Comparison of ENCODE assay signal across 7 mouse cellular contexts in the genomic region with DNA sequence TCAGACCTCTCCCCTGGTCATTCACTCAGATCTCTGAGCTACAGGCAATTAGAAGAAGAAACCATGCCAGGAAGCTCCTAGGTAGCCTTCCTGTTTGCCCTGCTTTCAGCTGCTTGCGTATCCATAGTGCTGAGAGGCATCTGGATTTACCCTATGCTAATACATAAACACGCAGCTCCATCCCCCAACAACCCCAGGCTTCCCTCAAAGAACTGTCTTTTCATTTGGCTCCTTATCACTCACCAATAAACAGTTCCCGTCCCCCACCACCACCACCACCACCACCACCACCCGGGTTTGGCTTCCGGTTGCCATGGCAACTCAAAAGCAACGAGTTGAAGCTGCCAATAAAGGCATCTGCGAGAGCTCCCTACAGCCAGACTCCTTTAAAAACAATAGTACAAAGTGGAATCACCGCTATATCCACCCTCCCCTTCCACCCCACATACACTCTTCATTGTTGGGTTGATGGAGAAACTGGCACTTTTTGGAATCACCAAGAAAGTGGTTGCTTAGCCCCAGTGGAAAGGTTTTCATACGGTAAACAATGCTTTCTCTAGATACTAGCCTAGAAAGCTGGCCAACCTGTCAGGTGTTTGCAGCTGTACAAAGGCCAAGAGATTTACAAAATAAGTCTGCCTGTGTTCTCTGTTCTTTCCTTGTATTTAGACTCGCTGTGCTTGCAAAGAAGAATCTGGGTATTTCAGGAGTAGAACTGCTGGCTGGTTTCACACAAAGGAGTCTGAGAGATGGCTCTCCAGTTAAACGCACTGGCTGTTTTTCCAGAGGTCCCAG. TPM values are rescaled to one million over a fixed set of nuclear protein-coding genes. Genes with fewer than 3 reads are reported as not detected.
A peak's percentile ranks its signal among the peaks of the same experiment; 100 is the strongest.
DNase-seq lines count a peak whose midpoint lies in the region; ATAC-seq lines count a peak whose summit lies in the region.

No protein-coding gene starts in this region.

- no peaks in the 10 kb centered on the region for H3K27me3 ChIP-seq in hindbrain, embryonic 16.5 days (replicated peaks; ENCODE audit: control insufficient read depth, insufficient read depth, low read length)
- H3K27me3 ChIP-seq in limb, embryonic 12.5 days, result peaks cover 19% of the 10 kb centered on the region
- 0 out of 2 replicates have a peak, but pooled peaks cover 5% of the 10 kb centered on the region for H3K27me3 ChIP-seq in midbrain, embryonic 12.5 days

- no peaks in the 10 kb centered on the region for H3K36me3 ChIP-seq in hindbrain, embryonic 16.5 days (ENCODE audit: control insufficient read depth, insufficient read depth, low read length)
- H3K36me3 ChIP-seq in limb, embryonic 12.5 days, result no peaks in the 10 kb centered on the region
- no peaks in the 10 kb centered on the region for H3K36me3 ChIP-seq in midbrain, embryonic 12.5 days

- peaks cover 18% of the 10 kb centered on the region for H3K4me1 ChIP-seq in hindbrain, embryonic 16.5 days (ENCODE audit: control insufficient read depth, insufficient read depth, low read depth, low read length)
- peaks cover 15% of the 10 kb centered on the region for H3K4me1 ChIP-seq in limb, embryonic 12.5 days (replicated peaks)
- H3K4me1 ChIP-seq in midbrain, embryonic 12.5 days, result peaks cover 33% of the 10 kb centered on the region

- peak overlapping the region; percentile 74 for H3K27ac ChIP-seq in hindbrain, embryonic 16.5 days (ENCODE audit: low read depth, low read length)
- H3K27ac ChIP-seq in limb, embryonic 12.5 days, result no peak overlapping the region
- H3K27ac ChIP-seq in midbrain, embryonic 12.5 days (replicated peaks), result peak overlapping the region; percentile 75

- ATAC-seq in hindbrain, embryonic 16.5 days, result peak; percentile 79
- no peak for ATAC-seq in limb, embryonic 12.5 days (ENCODE audit: insufficient number of reproducible peaks, insufficient read depth, low FRiP score, low TSS enrichment, low read depth)
- ATAC-seq in midbrain, embryonic 12.5 days (ENCODE audit: low FRiP score, low read depth), result peak; percentile 52; the same call in 1 of the 2 replicates

- H3K9me3 ChIP-seq in hindbrain, embryonic 16.5 days (ENCODE audit: control insufficient read depth, low read length), result no peaks in the 10 kb centered on the region
- H3K9me3 ChIP-seq in limb, embryonic 12.5 days, result no peaks in the 10 kb centered on the region
- H3K9me3 ChIP-seq in midbrain, embryonic 12.5 days, result no peaks in the 10 kb centered on the region

- peak overlapping the region; percentile 65 for H3K4me2 ChIP-seq in hindbrain, embryonic 16.5 days (ENCODE audit: low read length)
- H3K4me2 ChIP-seq in limb, embryonic 12.5 days, result peak overlapping the region; percentile 71
- H3K4me2 ChIP-seq in midbrain, embryonic 12.5 days (replicated peaks), result peak overlapping the region; percentile 68

- peak; percentile 29 for DNase-seq in Muller cell, postnatal 12 days (ENCODE audit: inconsistent ontology term)
- peak; percentile 50 for DNase-seq in c-Kit-positive CD71-negative TER-119-negative erythroid progenitor cells, embryonic 14.5 days (ENCODE audit: low read depth)
- peak; percentile 50 for DNase-seq in forelimb bud, embryonic 11.5 days (ENCODE audit: low read depth, low spot score)
- peak; percentile 72 for DNase-seq in telencephalon, adult 2 months (ENCODE audit: low read depth, low spot score)

- peak overlapping the region; percentile 41 for H3K9ac ChIP-seq in hindbrain, embryonic 16.5 days (ENCODE audit: low read depth, low read length)
- H3K9ac ChIP-seq in limb, embryonic 12.5 days (replicated peaks), result no peak overlapping the region; the same call in 1 of the 2 replicates
- H3K9ac ChIP-seq in midbrain, embryonic 12.5 days (replicated peaks), result peak overlapping the region; percentile 41; the same call in 1 of the 2 replicates

- H3K4me3 ChIP-seq in hindbrain, embryonic 16.5 days (ENCODE audit: low read length), result peak overlapping the region; percentile 37
- H3K4me3 ChIP-seq in limb, embryonic 12.5 days (replicated peaks), result peak overlapping the region; percentile 34
- peak overlapping the region; percentile 34 for H3K4me3 ChIP-seq in midbrain, embryonic 12.5 days

- 3% methylated on average over 11 of the region's 11 CpGs for WGBS in hindbrain, embryonic 16.5 days
- WGBS in limb, embryonic 12.5 days, result 13% methylated on average over 11 of the region's 11 CpGs
- 4% methylated on average over 11 of the region's 11 CpGs for WGBS in midbrain, embryonic 12.5 days

RNA-seq across cellular contexts. Expression of a gene that starts 17.6 kb away (rescaled TPM):
- 18.7 and 19.6 TPM in 2 replicates for polyA plus RNA-seq in hindbrain, embryonic 16.5 days (2015; fragmentation: Nextera tagmentation; extraction: Ambion mirVana)
- polyA plus RNA-seq in limb, embryonic 12.5 days (2016; fragmentation: Nextera tagmentation; extraction: Ambion mirVana), result 12.7 and 13.9 TPM in 2 replicates
- 23.9 and 26.0 TPM in 2 replicates for polyA plus RNA-seq in midbrain, embryonic 12.5 days (2016; fragmentation: Nextera tagmentation; extraction: Ambion mirVana)
